18 mouse cellular contexts compared by ENCODE assay signal in genomic region chr13:56102160-56102559, GRCm38 (mm10). TPM values are rescaled to one million over a fixed set of nuclear protein-coding genes. Genes with fewer than 3 reads are reported as not detected.
DNase-seq lines count a peak whose midpoint lies in the region; ATAC-seq lines count a peak whose summit lies in the region.
"Had no signal": no experiment of that assay in that cellular context is flagged by ENCODE, and none has a peak within 500 bp of the region (broad histone marks: within the 10 kb centered on the region; RNA-seq: fewer than 3 reads in every experiment).

No protein-coding gene starts in this region.

- H3K9ac ChIP-seq in limb, embryonic 11.5 days (ENCODE audit: low read length) = no peak overlapping the region
- H3K9ac ChIP-seq in embryonic facial prominence, embryonic 14.5 days (ENCODE audit: low read depth, low read length) = no peak overlapping the region
- no peak overlapping the region for H3K9ac ChIP-seq in neural tube, embryonic 15.5 days (replicated peaks)

- H3K4me3 ChIP-seq in limb, embryonic 11.5 days (ENCODE audit: low read depth, low read length) = no peak overlapping the region
- H3K4me3 ChIP-seq in limb, embryonic 10.5 days = no peak overlapping the region
- H3K4me3 ChIP-seq in embryonic facial prominence, embryonic 14.5 days (ENCODE audit: low read depth, low read length) = no peak overlapping the region
- no peak overlapping the region for H3K4me3 ChIP-seq in neural tube, embryonic 15.5 days (replicated peaks)
- H3K4me3 ChIP-seq: erythroblast, embryonic 14.5 days; heart, embryonic 10.5 days; layer of hippocampus, adult 2 months had no signal

- 46% methylated on average over 9 of the region's 9 CpGs for WGBS in limb, embryonic 11.5 days
- WGBS in limb, embryonic 10.5 days = 63% methylated on average over 9 of the region's 9 CpGs
- WGBS in embryonic facial prominence, embryonic 14.5 days = 66% methylated on average over 9 of the region's 9 CpGs
- 51% methylated on average over 9 of the region's 9 CpGs for WGBS in neural tube, embryonic 15.5 days

- no peak for ATAC-seq in limb, embryonic 11.5 days (ENCODE audit: insufficient number of reproducible peaks, low FRiP score, low TSS enrichment, low read depth)
- ATAC-seq in embryonic facial prominence, embryonic 14.5 days (ENCODE audit: low read depth) = peak; percentile 62
- ATAC-seq in neural tube, embryonic 15.5 days (ENCODE audit: low FRiP score) = no peak
- ATAC-seq: forebrain, embryonic 14.5 days had no signal

- H3K4me2 ChIP-seq in limb, embryonic 11.5 days (ENCODE audit: low read depth, severe bottlenecking) = peak overlapping the region; percentile 12; the same call in 1 of the 2 replicates
- H3K4me2 ChIP-seq in embryonic facial prominence, embryonic 14.5 days (ENCODE audit: low read depth, low read length) = no peak overlapping the region
- no peak overlapping the region for H3K4me2 ChIP-seq in neural tube, embryonic 15.5 days
- H3K4me2 ChIP-seq: liver, embryonic 11.5 days had no signal

- peak; percentile 59 for DNase-seq in limb, embryonic 11.5 days (ENCODE audit: low spot score)
- no peak for DNase-seq in limb, embryonic 10.5 days (ENCODE audit: low spot score)
- DNase-seq in embryonic facial prominence, embryonic 14.5 days (ENCODE audit: low spot score) = no peak
- peak; percentile 29 for DNase-seq in forelimb bud, embryonic 11.5 days (ENCODE audit: low read depth, low spot score)
- DNase-seq in testis, postnatal 14 days (ENCODE audit: low spot score) = no peak
- DNase-seq in Muller cell, postnatal 12 days (ENCODE audit: inconsistent ontology term) = no peak
- DNase-seq: heart, postnatal 10 days; kidney, adult 11 months; kidney, postnatal 10 days; lung, adult 2 months; right cerebral cortex, postnatal 4 days; thymus, adult 2 months had no signal

- H3K27me3 ChIP-seq in limb, embryonic 11.5 days (ENCODE audit: control insufficient read depth, insufficient read depth, low read length) = no peaks in the 10 kb centered on the region
- no peaks in the 10 kb centered on the region for H3K27me3 ChIP-seq in limb, embryonic 10.5 days (ENCODE audit: low read depth, poor library complexity, severe bottlenecking)
- H3K27me3 ChIP-seq in embryonic facial prominence, embryonic 14.5 days (replicated peaks; ENCODE audit: control insufficient read depth, insufficient read depth, low read length) = no peaks in the 10 kb centered on the region
- no peaks in the 10 kb centered on the region for H3K27me3 ChIP-seq in neural tube, embryonic 15.5 days (replicated peaks)

- peak overlapping the region; percentile 61; the same call in 1 of the 2 replicates for H3K27ac ChIP-seq in limb, embryonic 11.5 days (replicated peaks; ENCODE audit: low read depth, low read length)
- no peak overlapping the region for H3K27ac ChIP-seq in limb, embryonic 10.5 days
- peak overlapping the region; percentile 71 for H3K27ac ChIP-seq in embryonic facial prominence, embryonic 14.5 days (replicated peaks; ENCODE audit: low read depth, low read length)
- peak overlapping the region; percentile 82; the same call in 1 of the 2 replicates for H3K27ac ChIP-seq in neural tube, embryonic 15.5 days (replicated peaks)
- H3K27ac ChIP-seq: heart, embryonic 10.5 days had no signal

- H3K36me3 ChIP-seq in limb, embryonic 11.5 days (ENCODE audit: control insufficient read depth, insufficient read depth, low read length) = peaks cover 25% of the 10 kb centered on the region
- H3K36me3 ChIP-seq in limb, embryonic 10.5 days = peaks cover 90% of the 10 kb centered on the region
- H3K36me3 ChIP-seq in embryonic facial prominence, embryonic 14.5 days (ENCODE audit: control insufficient read depth, insufficient read depth, low read length) = peaks cover 41% of the 10 kb centered on the region
- peaks cover 7% of the 10 kb centered on the region; the same call in 1 of the 2 replicates for H3K36me3 ChIP-seq in neural tube, embryonic 15.5 days

- H3K9me3 ChIP-seq in limb, embryonic 11.5 days (ENCODE audit: control insufficient read depth, low read length) = no peaks in the 10 kb centered on the region
- no peaks in the 10 kb centered on the region for H3K9me3 ChIP-seq in limb, embryonic 10.5 days (replicated peaks)
- H3K9me3 ChIP-seq in embryonic facial prominence, embryonic 14.5 days (ENCODE audit: control insufficient read depth, low read length) = no peaks in the 10 kb centered on the region
- H3K9me3 ChIP-seq in neural tube, embryonic 15.5 days (replicated peaks) = no peaks in the 10 kb centered on the region
- H3K9me3 ChIP-seq: heart, embryonic 10.5 days had no signal

- H3K4me1 ChIP-seq in limb, embryonic 11.5 days (ENCODE audit: control insufficient read depth, insufficient read depth, low read length) = peaks cover 20% of the 10 kb centered on the region
- peaks cover 41% of the 10 kb centered on the region for H3K4me1 ChIP-seq in limb, embryonic 10.5 days
- H3K4me1 ChIP-seq in embryonic facial prominence, embryonic 14.5 days (ENCODE audit: control insufficient read depth, insufficient read depth, low read length) = peaks cover 10% of the 10 kb centered on the region; the same call in 1 of the 2 replicates
- peaks cover 39% of the 10 kb centered on the region for H3K4me1 ChIP-seq in neural tube, embryonic 15.5 days

RNA-seq across cellular contexts. Expression of gene H2afy, which starts 34.0 kb away (rescaled TPM):
- 726 and 743 TPM in 2 replicates for polyA plus RNA-seq in limb, embryonic 11.5 days (2014; fragmentation: Nextera tagmentation; extraction: Ambion mirVana)
- polyA plus RNA-seq in limb, embryonic 10.5 days (2016; fragmentation: Nextera tagmentation; extraction: Ambion mirVana) = 642 and 645 TPM in 2 replicates
- polyA plus RNA-seq in embryonic facial prominence, embryonic 14.5 days (2014; fragmentation: Nextera tagmentation; extraction: Ambion mirVana) = 246 and 265 TPM in 2 replicates
- polyA plus RNA-seq in neural tube, embryonic 15.5 days (2015; fragmentation: Nextera tagmentation; extraction: Ambion mirVana) = 244 and 272 TPM in 2 replicates

Comparison
In these comparisons a context has a peak if more than half of its experiments do, and no peak if none do; other contexts are left out.
1. DNase-seq: peak in limb, embryonic 11.5 days (single experiment) and forelimb bud, embryonic 11.5 days (single experiment); none in limb, embryonic 10.5 days (single experiment), embryonic facial prominence, embryonic 14.5 days (single experiment), testis, postnatal 14 days (single experiment) and Muller cell, postnatal 12 days (single experiment).